Mouse (Mus musculus): ENCODE measurements at regions not wholly inside any gene's neighbourhood (a gene's known extent, or its start where the extent isn't known, plus 50 kb on each side); places are given as distances from the start of the nearest gene placed in this dataset.

- TF ChIP-seq POLR2AphosphoS5 (IDR thresholded peaks at IDR 0.05; ENCODE audit: borderline replicate concordance, low read depth, low read length) (no peak), CTCF (IDR thresholded peaks at IDR 0.05 in 2 of 3, conservative IDR thresholded peaks at IDR 0.05 in 1 of 3; ENCODE audit: control insufficient read depth in 1 of 3, insufficient read depth in 1 of 3, low read depth in 2 of 3, low read length in 3 of 3, poor library complexity in 1 of 3, severe bottlenecking in 1 of 3) (no peak), ZKSCAN1 (IDR thresholded peaks at IDR 0.05; ENCODE audit: low read depth, low read length) (no peak), MXI1 (IDR thresholded peaks at IDR 0.05; ENCODE audit: low read depth, low read length) (no peak), MAZ (IDR thresholded peaks at IDR 0.05; ENCODE audit: low read depth, low read length) (no peak), MAFK (IDR thresholded peaks at IDR 0.05; ENCODE audit: borderline replicate concordance, low read depth, low read length) (no peak)
These were observed 312.7 kb upstream of the Dynlrb2 start for GRCm38 (mm10) chr8:116192096-116192495.

Data from MEL (cell line).